In genomic region chr10:117643711-117644428, GRCm38 (mm10) we compare ENCODE assay signal across 28 mouse cellular contexts. TPM values are rescaled to one million over a fixed set of nuclear protein-coding genes. Genes with fewer than 3 reads are reported as not detected.
DNase-seq lines count a peak whose midpoint lies in the region; ATAC-seq and TF ChIP-seq lines count a peak whose summit lies in the region.
"Had no signal": no experiment of that assay in that cellular context is flagged by ENCODE, and none has a peak within 500 bp of the region (broad histone marks: within the 10 kb centered on the region; RNA-seq: fewer than 3 reads in every experiment).

No protein-coding gene starts in this region.

- peak overlapping the region; percentile 72 for H3K27ac ChIP-seq in intestine, postnatal 0 days (ENCODE audit: low read depth, low read length)
- 0 out of 2 replicates have a peak overlapping the region, but pooled peaks have one; percentile 1 for H3K27ac ChIP-seq in limb, embryonic 13.5 days
- no peak overlapping the region for H3K27ac ChIP-seq in forebrain, postnatal 0 days (ENCODE audit: low read depth, low read length)
- H3K27ac ChIP-seq: embryonic facial prominence, embryonic 10.5 days; embryonic facial prominence, embryonic 13.5 days; forebrain, embryonic 12.5 days; forebrain, embryonic 15.5 days; heart, embryonic 15.5 days; hindbrain, embryonic 10.5 days; hindbrain, embryonic 13.5 days had no signal

- peak; percentile 93 for DNase-seq in 3T3-L1 (ENCODE audit: low read depth, low spot score)
- peak; percentile 94 for DNase-seq in adipocyte (ENCODE audit: low spot score)
- DNase-seq in ovary, adult 18-20 months (ENCODE audit: low spot score): no peak
- DNase-seq in thymus, postnatal 25 days: no peak
- DNase-seq in forebrain, postnatal 0 days: no peak
- DNase-seq: adrenal gland, postnatal 10 days; adrenal gland, postnatal 36 days; cerebellum, adult 11 months; cerebellum, adult 2 months; cerebellum, adult 9-11 months; cerebellum, postnatal 25 days; gastrocnemius, postnatal 25 days; heart, adult 18-20 months; heart, postnatal 10 days; heart, postnatal 36 days had no signal

- peak; percentile 8 for ATAC-seq in intestine, postnatal 0 days
- peak; percentile 3; the same call in 1 of the 2 replicates for ATAC-seq in limb, embryonic 13.5 days (ENCODE audit: low FRiP score, low read depth)
- no peak for ATAC-seq in forebrain, postnatal 0 days
- ATAC-seq: activated CD4-positive, CD25-positive, alpha-beta regulatory T cell, adult 4 months; forebrain, embryonic 15.5 days; hindbrain, embryonic 16.5 days had no signal

- no peak overlapping the region for H3K9ac ChIP-seq in intestine, postnatal 0 days (ENCODE audit: low read depth, low read length)
- no peak overlapping the region for H3K9ac ChIP-seq in limb, embryonic 13.5 days
- no peak overlapping the region for H3K9ac ChIP-seq in forebrain, postnatal 0 days
- H3K9ac ChIP-seq: embryonic facial prominence, embryonic 13.5 days; forebrain, embryonic 12.5 days; forebrain, embryonic 15.5 days; heart, embryonic 12.5 days; heart, embryonic 15.5 days; hindbrain, embryonic 13.5 days had no signal

- no peak overlapping the region for H3K4me3 ChIP-seq in intestine, postnatal 0 days (ENCODE audit: low read depth, low read length)
- H3K4me3 ChIP-seq in limb, embryonic 13.5 days: no peak overlapping the region
- H3K4me3 ChIP-seq in forebrain, postnatal 0 days (ENCODE audit: low read depth, low read length): no peak overlapping the region
- H3K4me3 ChIP-seq: embryonic facial prominence, embryonic 10.5 days; embryonic facial prominence, embryonic 13.5 days; erythroblast, embryonic 14.5 days; forebrain, embryonic 12.5 days; forebrain, embryonic 15.5 days; heart, embryonic 12.5 days; heart, embryonic 15.5 days; hindbrain, embryonic 10.5 days; hindbrain, embryonic 13.5 days had no signal

- H3K27me3 ChIP-seq in intestine, postnatal 0 days (replicated peaks; ENCODE audit: control insufficient read depth, insufficient read depth, low read length): no peaks in the 10 kb centered on the region
- no peaks in the 10 kb centered on the region for H3K27me3 ChIP-seq in limb, embryonic 13.5 days
- H3K27me3 ChIP-seq in forebrain, postnatal 0 days (ENCODE audit: insufficient read depth, low read length): no peaks in the 10 kb centered on the region
- H3K27me3 ChIP-seq: embryonic facial prominence, embryonic 13.5 days; forebrain, embryonic 12.5 days; forebrain, embryonic 15.5 days; heart, embryonic 12.5 days had no signal

- no peaks in the 10 kb centered on the region for H3K9me3 ChIP-seq in intestine, postnatal 0 days (ENCODE audit: control insufficient read depth)
- H3K9me3 ChIP-seq in limb, embryonic 13.5 days: no peaks in the 10 kb centered on the region
- no peaks in the 10 kb centered on the region for H3K9me3 ChIP-seq in forebrain, postnatal 0 days (ENCODE audit: low read length)
- H3K9me3 ChIP-seq: embryonic facial prominence, embryonic 10.5 days; embryonic facial prominence, embryonic 13.5 days; forebrain, embryonic 12.5 days; forebrain, embryonic 15.5 days; heart, embryonic 12.5 days; heart, embryonic 15.5 days; hindbrain, embryonic 10.5 days; hindbrain, embryonic 13.5 days had no signal

- 0 out of 2 replicates have a peak overlapping the region, but pooled peaks have one; percentile 24 for H3K4me2 ChIP-seq in intestine, postnatal 0 days (replicated peaks; ENCODE audit: low read depth)
- H3K4me2 ChIP-seq in limb, embryonic 13.5 days (replicated peaks): peak overlapping the region; percentile 5
- H3K4me2 ChIP-seq in forebrain, postnatal 0 days (ENCODE audit: low read depth): no peak overlapping the region
- H3K4me2 ChIP-seq: embryonic facial prominence, embryonic 13.5 days; forebrain, embryonic 12.5 days; forebrain, embryonic 15.5 days; heart, embryonic 12.5 days; heart, embryonic 15.5 days; hindbrain, embryonic 13.5 days had no signal

- 0 out of 2 replicates have a peak, but pooled peaks cover 3% of the 10 kb centered on the region for H3K4me1 ChIP-seq in intestine, postnatal 0 days (replicated peaks; ENCODE audit: control insufficient read depth, insufficient read depth, low read length)
- H3K4me1 ChIP-seq in limb, embryonic 13.5 days: peaks cover 33% of the 10 kb centered on the region
- no peaks in the 10 kb centered on the region for H3K4me1 ChIP-seq in forebrain, postnatal 0 days (ENCODE audit: insufficient read depth)

- no peaks in the 10 kb centered on the region for H3K36me3 ChIP-seq in intestine, postnatal 0 days (ENCODE audit: control insufficient read depth, insufficient read depth)
- no peaks in the 10 kb centered on the region for H3K36me3 ChIP-seq in limb, embryonic 13.5 days
- no peaks in the 10 kb centered on the region for H3K36me3 ChIP-seq in forebrain, postnatal 0 days (ENCODE audit: insufficient read depth)
- H3K36me3 ChIP-seq: embryonic facial prominence, embryonic 10.5 days; embryonic facial prominence, embryonic 13.5 days; forebrain, embryonic 12.5 days; forebrain, embryonic 15.5 days; heart, embryonic 12.5 days; heart, embryonic 15.5 days; hindbrain, embryonic 10.5 days; hindbrain, embryonic 13.5 days had no signal

- no peak for TF ChIP-seq CTCF in intestine, postnatal 0 days (IDR thresholded peaks at IDR 0.05; ENCODE audit: low read depth)
- no peak for TF ChIP-seq CTCF in forebrain, postnatal 0 days (IDR thresholded peaks at IDR 0.05; ENCODE audit: low read depth)

- 56% methylated on average over 12 of the region's 12 CpGs for WGBS in intestine, postnatal 0 days
- WGBS in limb, embryonic 13.5 days: 65% methylated on average over 12 of the region's 12 CpGs
- 90% methylated on average over 12 of the region's 12 CpGs for WGBS in forebrain, postnatal 0 days

RNA-seq across cellular contexts. Expression of gene Cpm, which starts 14.6 kb away (rescaled TPM):
- polyA plus RNA-seq in intestine, postnatal 0 days (2015; fragmentation: Nextera tagmentation; extraction: Ambion mirVana): 32.8 and 33.8 TPM in 2 replicates
- 40.5 and 42.8 TPM in 2 replicates for polyA plus RNA-seq in limb, embryonic 13.5 days (2015; fragmentation: Nextera tagmentation; extraction: Ambion mirVana)
- 3.0 and 3.4 TPM in 2 replicates for total RNA-seq in forebrain, postnatal 0 days (2014; rRNA removed)
- polyA plus RNA-seq in forebrain, postnatal 0 days (2015; fragmentation: Nextera tagmentation; extraction: Ambion mirVana): 4.4 and 7.5 TPM in 2 replicates
- polyA plus RNA-seq: erythroblast, embryonic 14.5 days had no signal

Comparison
In these comparisons a context has a peak if more than half of its experiments do, and no peak if none do; other contexts are left out.
1. DNase-seq: peak in 3T3-L1 (single experiment) and adipocyte (single experiment); none in ovary, adult 18-20 months (single experiment), thymus, postnatal 25 days (single experiment) and forebrain, postnatal 0 days (single experiment).